Mouse (Mus musculus): Measurements from ENCODE around the gene Lcor. TPM values are rescaled to one million over a fixed set of nuclear protein-coding genes. Genes with fewer than 3 reads are reported as not detected.

Lcor gene
- total and polyA plus RNA-seq, 2 experiments from 2014 or later: 12.3 to 13.1 TPM

DNA sequence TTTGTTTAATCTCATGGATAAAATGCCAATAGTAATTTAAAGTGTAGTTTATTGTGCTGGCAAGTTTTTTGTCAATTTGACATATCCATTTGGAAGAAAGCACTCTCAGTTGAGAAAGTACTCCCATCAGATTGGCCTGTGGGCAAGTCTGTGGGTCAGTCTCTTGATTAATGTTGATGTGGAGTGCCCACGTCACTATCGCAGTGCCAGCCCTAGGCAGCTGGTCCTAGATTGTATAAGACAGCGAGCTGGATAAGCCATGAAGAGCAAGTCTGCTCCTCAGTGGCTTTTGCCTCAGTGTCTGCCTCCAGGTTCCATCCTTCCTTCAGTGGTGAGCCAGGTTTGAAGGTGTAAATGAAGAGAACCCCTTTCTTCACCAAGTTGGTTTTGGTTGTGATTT lies 34.6 kb downstream of the Lcor start:
- H3K9me3 ChIP-seq (ENCODE audit: low read length): no peaks in the 10 kb centered on the region
- DNase-seq (ENCODE audit: low spot score) (no peak), ATAC-seq (no peak)
- no peaks in the 10 kb centered on the region for H3K36me3 ChIP-seq (ENCODE audit: insufficient read depth, low read length)
- 84% methylated on average over 3 of the region's 3 CpGs for whole genome bisulfite sequencing
- no peak overlapping the region for H3K4me2 ChIP-seq (ENCODE audit: low read depth, low read length)
- H3K4me3 ChIP-seq (ENCODE audit: low read length): no peak overlapping the region
- H3K9ac ChIP-seq (replicated peaks; ENCODE audit: low read length): no peak overlapping the region
- peaks cover 3% of the 10 kb centered on the region; the same call in 1 of the 2 replicates for H3K4me1 ChIP-seq (ENCODE audit: insufficient read depth, low read length)
- TF ChIP-seq CTCF (IDR thresholded peaks at IDR 0.05; ENCODE audit: low read depth): no peak
- no peak overlapping the region for H3K27ac ChIP-seq
- H3K27me3 ChIP-seq (ENCODE audit: insufficient read depth, low read length): no peaks in the 10 kb centered on the region

DNA sequence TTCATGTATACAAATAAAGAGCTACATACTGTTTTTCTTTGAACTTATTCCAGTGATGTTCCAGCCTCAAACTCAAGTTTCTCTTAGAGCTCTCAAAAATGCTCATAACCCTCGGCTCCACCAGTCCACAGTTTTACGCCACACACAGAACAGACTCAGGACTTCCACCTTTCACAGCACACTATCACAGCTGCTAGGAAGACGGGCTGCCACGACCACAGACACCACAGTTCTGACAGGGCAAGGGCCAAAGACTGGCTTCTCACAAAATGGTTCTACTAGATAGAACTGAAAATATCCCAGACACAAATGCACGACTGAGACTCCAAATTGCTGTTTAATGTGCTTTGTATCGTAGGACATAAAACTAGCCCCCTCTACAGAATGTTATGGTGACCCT lies 36.7 kb downstream of the Lcor start:
- DNase-seq (ENCODE audit: low spot score): no peak
- peaks cover 6% of the 10 kb centered on the region; the same call in 1 of the 2 replicates for H3K4me1 ChIP-seq (ENCODE audit: insufficient read depth, low read length)
- TF ChIP-seq CTCF (IDR thresholded peaks at IDR 0.05; ENCODE audit: low read depth): no peak
- no peak for ATAC-seq
- no peak overlapping the region for H3K9ac ChIP-seq (replicated peaks; ENCODE audit: low read length)
- 80% methylated on average over 6 of the region's 6 CpGs for WGBS
- no peaks in the 10 kb centered on the region for H3K36me3 ChIP-seq (ENCODE audit: insufficient read depth, low read length)
- no peak overlapping the region for H3K27ac ChIP-seq
- no peaks in the 10 kb centered on the region for H3K27me3 ChIP-seq (ENCODE audit: insufficient read depth, low read length)
- no peak overlapping the region for H3K4me2 ChIP-seq (ENCODE audit: low read depth, low read length)
- H3K9me3 ChIP-seq (ENCODE audit: low read length): no peaks in the 10 kb centered on the region
- H3K4me3 ChIP-seq (ENCODE audit: low read length): no peak overlapping the region

DNA sequence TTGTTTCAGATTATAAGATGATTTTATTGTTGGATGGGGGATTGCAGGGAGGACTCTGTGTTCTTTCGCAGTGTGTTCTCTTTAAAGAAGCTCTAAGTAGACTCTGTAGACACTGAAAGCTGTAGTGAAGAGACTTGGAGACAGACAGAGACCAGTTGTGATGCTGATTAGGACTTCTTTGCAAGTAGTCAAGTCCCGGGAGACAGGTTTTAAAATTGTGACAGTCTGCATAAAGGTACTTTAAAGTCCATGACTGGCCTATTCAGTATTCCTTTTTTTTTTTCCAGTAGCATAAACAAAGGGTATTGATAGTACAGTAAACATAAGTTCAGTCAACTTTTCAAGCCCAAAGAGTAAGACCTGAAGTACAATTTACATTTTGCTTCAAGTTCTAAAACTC lies 39.8 kb downstream of the Lcor start:
- DNase-seq (ENCODE audit: low spot score): no peak
- ATAC-seq: no peak
- H3K4me3 ChIP-seq (ENCODE audit: low read length): no peak overlapping the region
- no peaks in the 10 kb centered on the region for H3K9me3 ChIP-seq (ENCODE audit: low read length)
- no peak overlapping the region for H3K9ac ChIP-seq (replicated peaks; ENCODE audit: low read length)
- TF ChIP-seq CTCF (IDR thresholded peaks at IDR 0.05; ENCODE audit: low read depth): no peak
- H3K4me1 ChIP-seq (ENCODE audit: insufficient read depth, low read length): 0 out of 2 replicates have a peak, but pooled peaks cover 3% of the 10 kb centered on the region
- H3K4me2 ChIP-seq (ENCODE audit: low read depth, low read length): no peak overlapping the region
- no peaks in the 10 kb centered on the region for H3K36me3 ChIP-seq (ENCODE audit: insufficient read depth, low read length)
- 0 out of 2 replicates have a peak overlapping the region, but pooled peaks have one; percentile 36 for H3K27ac ChIP-seq
- no peaks in the 10 kb centered on the region for H3K27me3 ChIP-seq (ENCODE audit: insufficient read depth, low read length)
- WGBS: 26% methylated on average over 2 of the region's 2 CpGs

DNA sequence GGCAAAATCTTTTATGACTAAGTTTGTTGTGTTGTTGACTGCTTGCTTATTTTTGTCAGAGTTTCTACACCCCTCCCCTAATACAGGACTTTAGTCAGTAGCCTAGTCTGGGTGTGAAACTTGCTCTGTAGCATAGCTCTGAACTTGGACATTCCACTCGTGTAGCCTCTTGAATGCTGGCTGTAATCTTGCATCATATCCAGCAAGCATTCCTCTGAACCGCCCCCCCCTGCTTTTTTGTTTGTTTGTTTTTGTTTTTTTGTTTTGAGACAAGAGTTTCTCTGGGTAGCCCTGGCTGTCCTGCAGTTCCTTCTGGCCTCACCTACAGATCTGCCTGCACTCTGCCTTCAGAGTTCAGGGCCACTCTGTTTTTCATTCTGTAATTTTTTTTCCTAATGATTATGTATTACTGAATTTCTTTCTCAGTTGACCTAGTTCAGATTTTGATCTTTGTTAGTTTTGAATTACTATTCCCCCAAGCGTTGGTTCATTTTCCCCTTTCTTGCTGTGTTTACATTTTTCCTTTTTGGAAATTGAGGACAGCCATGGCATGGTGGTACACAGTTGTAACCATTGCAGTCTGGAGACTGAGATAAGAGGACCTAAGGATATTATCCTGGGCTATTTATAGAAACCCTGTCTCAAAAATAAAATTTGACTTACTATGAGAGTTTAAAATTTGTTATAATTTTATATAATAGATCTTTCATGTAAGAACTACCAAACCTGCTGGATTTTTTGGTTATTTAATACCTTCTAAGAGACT lies 41.5 kb downstream of the Lcor start:
- DNase-seq (ENCODE audit: low spot score) (no peak), ATAC-seq (no peak)
- Histone ChIP-seq H3K4me2 (ENCODE audit: low read depth, low read length) (no peak overlapping the region), H3K4me3 (ENCODE audit: low read length) (no peak overlapping the region), H3K9me3 (ENCODE audit: low read length) (no peaks in the 10 kb centered on the region), H3K36me3 (ENCODE audit: insufficient read depth, low read length) (no peaks in the 10 kb centered on the region), H3K27ac (no peak overlapping the region), H3K27me3 (ENCODE audit: insufficient read depth, low read length) (no peaks in the 10 kb centered on the region), H3K9ac (replicated peaks; ENCODE audit: low read length) (no peak overlapping the region), H3K4me1 (ENCODE audit: insufficient read depth, low read length) (0 out of 2 replicates have a peak, but pooled peaks cover 3% of the 10 kb centered on the region)
- TF ChIP-seq CTCF (IDR thresholded peaks at IDR 0.05; ENCODE audit: low read depth): no peak
- WGBS: 72% methylated on average over 3 of the region's 3 CpGs

DNA sequence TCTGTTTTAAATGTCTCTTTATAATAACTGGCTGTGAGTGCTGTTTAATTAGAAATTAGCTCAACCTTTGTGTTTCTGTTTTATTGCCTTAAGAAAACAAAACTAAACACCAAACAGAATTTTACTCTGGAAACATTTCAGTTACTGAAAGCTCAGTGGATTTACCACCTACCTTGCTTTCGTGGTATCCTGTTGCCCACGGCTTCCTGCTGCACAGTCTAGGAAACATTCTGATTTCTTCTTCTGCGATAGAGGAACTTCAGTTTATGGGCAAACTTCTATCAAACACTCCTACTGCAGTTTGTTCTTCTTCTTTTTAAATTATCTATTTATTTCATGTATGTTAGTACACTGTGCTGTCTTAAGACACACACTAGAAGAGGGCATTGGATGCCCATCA lies 46.7 kb downstream of the Lcor start:
- TF ChIP-seq CTCF (IDR thresholded peaks at IDR 0.05; ENCODE audit: low read depth): no peak
- WGBS: 93% methylated on average over 3 of the region's 3 CpGs
- Histone ChIP-seq H3K27me3 (ENCODE audit: insufficient read depth, low read length) (no peaks in the 10 kb centered on the region), H3K27ac (no peak overlapping the region), H3K4me3 (ENCODE audit: low read length) (no peak overlapping the region), H3K9me3 (ENCODE audit: low read length) (no peaks in the 10 kb centered on the region), H3K4me2 (ENCODE audit: low read depth, low read length) (no peak overlapping the region), H3K4me1 (ENCODE audit: insufficient read depth, low read length) (no peaks in the 10 kb centered on the region), H3K9ac (replicated peaks; ENCODE audit: low read length) (no peak overlapping the region), H3K36me3 (ENCODE audit: insufficient read depth, low read length) (no peaks in the 10 kb centered on the region)
- no peak for DNase-seq (ENCODE audit: low spot score)
- ATAC-seq: no peak

DNA sequence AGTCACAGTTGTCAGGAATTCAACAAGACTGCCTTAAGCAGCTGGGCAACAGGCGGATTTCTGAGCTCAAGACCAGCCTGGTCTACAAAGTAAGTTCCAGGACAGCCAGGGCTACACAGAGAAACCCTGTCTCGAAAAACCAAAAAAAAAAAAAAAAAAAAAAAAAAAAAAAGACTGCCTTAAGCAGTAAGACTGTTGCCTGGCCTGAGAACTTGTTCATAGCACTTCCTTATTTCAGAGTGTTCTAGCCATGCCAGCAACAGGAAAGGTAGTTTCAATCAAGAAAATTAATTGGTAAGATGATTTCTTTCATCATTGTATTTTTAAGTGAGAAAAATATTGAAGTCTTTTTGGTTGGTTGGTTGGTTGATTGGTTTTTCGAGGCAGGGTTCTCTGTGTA lies 51.6 kb downstream of the Lcor start:
- H3K4me3 ChIP-seq (ENCODE audit: low read length): no peak overlapping the region
- H3K36me3 ChIP-seq (ENCODE audit: insufficient read depth, low read length): no peaks in the 10 kb centered on the region
- WGBS: 94% methylated on average over 3 of the region's 3 CpGs
- no peak for DNase-seq (ENCODE audit: low spot score)
- no peak overlapping the region for H3K27ac ChIP-seq
- H3K9ac ChIP-seq (replicated peaks; ENCODE audit: low read length): no peak overlapping the region
- TF ChIP-seq CTCF (IDR thresholded peaks at IDR 0.05; ENCODE audit: low read depth): no peak
- H3K4me2 ChIP-seq (ENCODE audit: low read depth, low read length): no peak overlapping the region
- ATAC-seq: no peak
- H3K9me3 ChIP-seq (ENCODE audit: low read length): no peaks in the 10 kb centered on the region
- H3K27me3 ChIP-seq (ENCODE audit: insufficient read depth, low read length): no peaks in the 10 kb centered on the region
- no peaks in the 10 kb centered on the region for H3K4me1 ChIP-seq (ENCODE audit: insufficient read depth, low read length)

DNA sequence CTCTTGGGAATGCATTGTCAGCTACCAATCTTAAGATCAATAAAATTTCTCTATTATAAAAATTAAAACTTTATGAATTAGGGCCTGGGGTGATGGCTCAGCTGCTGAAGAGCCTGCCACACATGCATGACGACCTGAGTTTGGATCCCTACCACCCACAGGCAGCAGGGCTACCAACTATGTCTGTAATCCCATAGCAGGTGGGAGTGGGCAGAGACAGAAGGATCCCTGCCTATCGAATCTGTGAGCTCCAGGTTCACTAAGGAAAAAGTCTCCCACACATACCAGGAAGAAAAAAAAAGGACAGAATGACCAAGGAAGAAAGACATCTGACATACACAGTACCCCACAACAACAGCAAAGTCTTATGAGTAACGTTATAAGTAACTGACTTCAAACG lies 74.5 kb downstream of the Lcor start:
- H3K4me3 ChIP-seq (ENCODE audit: low read length): no peak overlapping the region
- 86% methylated on average over 4 of the region's 4 CpGs for WGBS
- H3K4me2 ChIP-seq (ENCODE audit: low read depth, low read length): no peak overlapping the region
- no peaks in the 10 kb centered on the region for H3K27me3 ChIP-seq (ENCODE audit: insufficient read depth, low read length)
- H3K4me1 ChIP-seq (ENCODE audit: insufficient read depth, low read length): no peaks in the 10 kb centered on the region
- ATAC-seq: no peak
- DNase-seq (ENCODE audit: low spot score): no peak
- no peaks in the 10 kb centered on the region for H3K9me3 ChIP-seq (ENCODE audit: low read length)
- H3K9ac ChIP-seq (replicated peaks; ENCODE audit: low read length): no peak overlapping the region
- no peak overlapping the region for H3K27ac ChIP-seq
- TF ChIP-seq CTCF (IDR thresholded peaks at IDR 0.05; ENCODE audit: low read depth): no peak
- H3K36me3 ChIP-seq (ENCODE audit: insufficient read depth, low read length): peaks cover 5% of the 10 kb centered on the region; the same call in 1 of the 2 replicates
